Mouse (Mus musculus): ENCODE data around the gene Gsdma2.

GRCm38 (mm10) chr11:98603953-98604352 is 42.6 kb upstream of the Gsdma2 start:
- TF ChIP-seq ZC3H11A (IDR thresholded peaks at IDR 0.05; ENCODE audit: borderline replicate concordance, low read depth, low read length) (no peak), HCFC1 (IDR thresholded peaks at IDR 0.05; ENCODE audit: borderline replicate concordance, insufficient read depth, low read length) (no peak), CHD2 (IDR thresholded peaks at IDR 0.05; ENCODE audit: low read depth, low read length) (no peak)
